Mouse (Mus musculus): ENCODE data around the gene Vps13d.

DNA sequence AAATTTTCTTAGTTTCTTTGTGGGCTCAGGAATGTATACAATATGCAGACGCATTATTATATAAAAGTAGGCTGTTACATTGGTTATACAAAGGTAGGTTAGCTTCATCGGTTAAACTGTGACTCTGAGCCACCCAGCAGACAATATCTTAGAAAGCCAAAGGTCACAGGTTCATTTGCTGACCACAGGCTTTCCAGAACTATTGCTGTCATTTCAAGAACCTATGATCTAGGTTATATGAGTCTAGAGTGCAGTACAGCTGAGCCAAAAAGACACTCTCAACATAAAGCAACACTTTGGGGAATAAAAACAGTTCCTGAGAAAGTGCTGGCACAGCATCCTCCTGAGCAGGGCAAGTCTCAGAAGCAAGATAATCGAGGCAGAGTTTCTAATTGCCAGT is 140.4 kb downstream of the Vps13d start:
- TF ChIP-seq CTCF (IDR thresholded peaks at IDR 0.05; ENCODE audit: low read depth) (no peak), EP300 (IDR thresholded peaks at IDR 0.05; ENCODE audit: low read depth) (no peak)
